Mouse (Mus musculus): ENCODE measurements at regions not wholly inside any gene's neighbourhood (a gene's known extent, or its start where the extent isn't known, plus 50 kb on each side); places are given as distances from the start of the nearest gene placed in this dataset.

DNA sequence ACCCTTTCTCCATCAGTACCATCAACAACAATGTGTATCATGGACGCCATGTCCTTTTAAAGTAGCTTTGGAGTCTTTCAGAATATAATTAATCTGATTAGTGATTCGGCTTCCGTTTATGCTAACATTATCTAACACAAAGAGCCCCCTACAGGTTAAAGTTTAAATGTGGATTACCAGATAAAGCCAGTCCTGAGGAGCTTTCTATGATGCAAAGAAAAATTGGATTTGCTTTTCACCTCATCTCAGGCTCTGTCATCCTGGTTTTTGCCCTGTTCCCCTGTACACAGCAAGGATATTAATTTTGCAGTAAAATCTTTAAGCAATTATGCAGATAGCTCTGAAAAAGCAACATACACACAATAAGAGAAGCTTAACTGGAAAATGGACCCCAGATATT is 412.7 kb upstream of the Tbc1d2b start:
- Histone ChIP-seq H3K27me3 (ENCODE audit: control insufficient read depth, insufficient read depth, low read length) (no peaks in the 10 kb centered on the region), H3K27ac (replicated peaks) (no peak overlapping the region), H3K4me2 (replicated peaks; ENCODE audit: low read depth) (no peak overlapping the region), H3K36me3 (ENCODE audit: control insufficient read depth, insufficient read depth, low read length) (no peaks in the 10 kb centered on the region), H3K4me3 (ENCODE audit: low read depth, low read length) (no peak overlapping the region), H3K4me1 (replicated peaks; ENCODE audit: control insufficient read depth, insufficient read depth) (no peaks in the 10 kb centered on the region), H3K9me3 (ENCODE audit: control insufficient read depth, low read length) (no peaks in the 10 kb centered on the region), H3K9ac (ENCODE audit: low read length) (no peak overlapping the region)
- no peak for DNase-seq (ENCODE audit: low spot score)
- ATAC-seq (ENCODE audit: low FRiP score, low TSS enrichment), result no peak
- 30% methylated on average over 3 of the region's 3 CpGs for WGBS
- TF ChIP-seq CTCF (IDR thresholded peaks at IDR 0.05; ENCODE audit: low read depth), result no peak
- TF ChIP-seq EP300 (optimal IDR thresholded peaks at IDR 0.05), result no peak

GRCm38 (mm10) chr9:90690066-90690465 is 419.5 kb upstream of the Tbc1d2b start:
- Histone ChIP-seq H3K9ac (ENCODE audit: low read length) (no peak overlapping the region), H3K27me3 (ENCODE audit: control insufficient read depth, insufficient read depth, low read length) (no peaks in the 10 kb centered on the region), H3K36me3 (ENCODE audit: control insufficient read depth, insufficient read depth, low read length) (no peaks in the 10 kb centered on the region), H3K4me3 (ENCODE audit: low read depth, low read length) (no peak overlapping the region), H3K4me2 (replicated peaks; ENCODE audit: low read depth) (no peak overlapping the region), H3K9me3 (ENCODE audit: control insufficient read depth, low read length) (no peaks in the 10 kb centered on the region), H3K27ac (replicated peaks) (no peak overlapping the region), H3K4me1 (replicated peaks; ENCODE audit: control insufficient read depth, insufficient read depth) (no peaks in the 10 kb centered on the region)
- WGBS, result 82% methylated on average over 12 of the region's 12 CpGs
- DNase-seq (ENCODE audit: low spot score) (no peak), ATAC-seq (ENCODE audit: low FRiP score, low TSS enrichment) (no peak)
- TF ChIP-seq CTCF (IDR thresholded peaks at IDR 0.05; ENCODE audit: low read depth), result no peak
- TF ChIP-seq EP300 (optimal IDR thresholded peaks at IDR 0.05), result no peak

DNA sequence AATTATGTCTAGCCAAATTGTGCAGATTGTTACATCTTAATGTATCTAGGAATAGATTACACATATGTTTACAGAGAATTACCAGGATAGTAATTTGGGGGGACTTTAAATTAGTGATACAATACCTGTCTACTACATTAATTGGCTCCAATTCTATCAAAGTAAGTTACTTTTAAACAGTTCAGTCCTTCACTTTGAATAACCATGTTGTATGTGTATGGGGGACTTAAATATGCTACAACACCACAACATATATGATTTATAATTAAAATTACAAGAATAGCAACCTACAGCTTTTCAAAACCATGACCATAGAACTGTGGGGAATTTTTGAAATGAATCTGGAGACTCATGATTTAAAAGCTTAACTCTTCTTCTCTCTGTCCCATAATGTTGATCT is 420.5 kb upstream of the Tbc1d2b start:
- no peak overlapping the region for H3K4me3 ChIP-seq (ENCODE audit: low read depth, low read length)
- H3K27me3 ChIP-seq (ENCODE audit: control insufficient read depth, insufficient read depth, low read length), result no peaks in the 10 kb centered on the region
- no peaks in the 10 kb centered on the region for H3K36me3 ChIP-seq (ENCODE audit: control insufficient read depth, insufficient read depth, low read length)
- no peaks in the 10 kb centered on the region for H3K9me3 ChIP-seq (ENCODE audit: control insufficient read depth, low read length)
- no peak overlapping the region for H3K4me2 ChIP-seq (replicated peaks; ENCODE audit: low read depth)
- DNase-seq (ENCODE audit: low spot score), result no peak
- H3K4me1 ChIP-seq (replicated peaks; ENCODE audit: control insufficient read depth, insufficient read depth), result no peaks in the 10 kb centered on the region
- H3K9ac ChIP-seq (ENCODE audit: low read length), result no peak overlapping the region
- H3K27ac ChIP-seq (replicated peaks), result no peak overlapping the region
- ATAC-seq (ENCODE audit: low FRiP score, low TSS enrichment), result no peak
- TF ChIP-seq CTCF (IDR thresholded peaks at IDR 0.05; ENCODE audit: low read depth) (no peak), EP300 (optimal IDR thresholded peaks at IDR 0.05) (no peak)

DNA sequence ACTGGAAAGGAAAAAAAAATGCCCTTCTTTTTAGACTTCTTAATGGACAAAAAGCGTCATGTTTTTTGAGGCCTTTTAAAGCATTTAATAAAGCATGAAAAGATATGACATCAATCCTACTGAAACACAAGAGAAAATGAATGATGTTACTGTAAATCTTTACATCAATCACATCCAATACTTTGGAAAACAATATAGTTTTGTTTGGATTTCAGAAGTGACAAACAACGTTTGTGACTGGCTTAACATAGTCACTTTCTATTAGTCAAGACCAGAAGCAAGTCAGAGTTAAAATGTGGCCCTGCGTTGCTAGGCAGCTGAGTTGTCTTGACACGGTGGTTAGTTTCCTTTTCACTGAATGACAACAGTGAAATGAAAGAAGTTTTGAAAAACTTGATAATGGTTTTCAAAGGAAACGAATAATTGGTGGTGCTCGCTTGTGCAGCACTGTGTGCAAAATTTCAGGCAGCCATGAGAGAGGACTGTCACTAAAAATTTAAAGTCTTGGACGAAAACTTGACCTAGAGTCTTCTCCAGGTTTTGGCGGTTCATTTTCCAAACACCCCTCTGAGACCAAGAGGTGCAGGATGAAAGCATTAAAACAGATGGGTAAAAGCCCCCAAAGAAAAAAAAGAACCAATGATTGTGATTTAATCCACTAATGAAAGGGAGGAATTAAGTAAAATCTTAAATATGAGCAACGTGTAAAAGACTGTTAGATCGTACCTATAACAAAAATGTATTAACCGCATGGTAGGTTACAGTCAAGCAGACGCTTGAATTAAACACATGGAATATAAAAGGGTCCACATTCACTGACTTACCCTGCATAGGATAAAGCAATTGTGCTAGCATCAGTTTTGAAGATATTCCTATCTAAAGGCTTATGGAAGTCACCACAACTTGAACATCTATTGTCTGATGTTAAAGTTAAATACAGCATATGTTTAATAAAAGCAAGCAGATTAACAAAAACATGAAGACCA is 421.4 kb upstream of the Tbc1d2b start:
- Histone ChIP-seq H3K9me3 (ENCODE audit: control insufficient read depth, low read length) (no peaks in the 10 kb centered on the region), H3K27ac (replicated peaks) (no peak overlapping the region), H3K4me3 (ENCODE audit: low read depth, low read length) (no peak overlapping the region), H3K4me1 (replicated peaks; ENCODE audit: control insufficient read depth, insufficient read depth) (no peaks in the 10 kb centered on the region), H3K4me2 (replicated peaks; ENCODE audit: low read depth) (no peak overlapping the region), H3K9ac (ENCODE audit: low read length) (no peak overlapping the region), H3K27me3 (ENCODE audit: control insufficient read depth, insufficient read depth, low read length) (no peaks in the 10 kb centered on the region), H3K36me3 (ENCODE audit: control insufficient read depth, insufficient read depth, low read length) (no peaks in the 10 kb centered on the region)
- DNase-seq (ENCODE audit: low spot score), result no peak
- 65% methylated on average over 12 of the region's 12 CpGs for WGBS
- TF ChIP-seq CTCF (IDR thresholded peaks at IDR 0.05; ENCODE audit: low read depth) (no peak), EP300 (optimal IDR thresholded peaks at IDR 0.05) (no peak)
- no peak for ATAC-seq (ENCODE audit: low FRiP score, low TSS enrichment)

DNA sequence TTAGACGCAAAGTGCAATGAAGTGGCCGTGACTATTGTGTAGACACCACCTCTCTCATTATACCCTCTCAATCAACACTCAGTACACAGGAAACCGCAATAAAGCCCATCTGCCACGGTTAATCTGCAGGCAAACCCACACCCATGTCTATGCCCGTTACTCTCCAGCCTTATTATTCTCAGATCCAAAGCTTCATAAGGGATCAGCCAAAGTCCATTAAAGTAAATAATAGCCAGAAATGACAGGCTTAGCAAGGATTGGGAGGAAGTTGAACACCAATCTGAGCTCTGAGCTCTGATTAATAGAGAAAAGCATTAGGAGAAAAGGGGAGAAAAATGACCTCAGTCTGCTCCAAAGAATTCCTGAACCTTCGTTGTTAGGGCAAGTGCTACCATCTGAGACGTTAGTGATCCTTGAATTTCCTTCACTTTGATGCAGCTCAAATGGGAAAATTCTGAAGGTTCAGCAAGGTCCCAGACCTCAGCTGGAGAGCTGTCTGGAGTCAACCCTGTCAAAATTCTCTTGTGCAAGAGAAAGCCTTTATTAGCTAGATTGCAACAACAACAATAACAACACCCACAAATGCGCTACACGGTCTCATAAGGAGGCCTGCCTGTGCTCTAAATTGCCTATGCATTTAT is 422.5 kb upstream of the Tbc1d2b start:
- no peaks in the 10 kb centered on the region for H3K36me3 ChIP-seq (ENCODE audit: control insufficient read depth, insufficient read depth, low read length)

More for the DNA sequence above, 422.5 kb upstream of the Tbc1d2b start:
- TF ChIP-seq CTCF (IDR thresholded peaks at IDR 0.05; ENCODE audit: low read depth) (no peak), EP300 (optimal IDR thresholded peaks at IDR 0.05) (no peak)
- Histone ChIP-seq H3K27me3 (ENCODE audit: control insufficient read depth, insufficient read depth, low read length) (no peaks in the 10 kb centered on the region), H3K4me1 (replicated peaks; ENCODE audit: control insufficient read depth, insufficient read depth) (no peaks in the 10 kb centered on the region), H3K4me3 (ENCODE audit: low read depth, low read length) (no peak overlapping the region), H3K4me2 (replicated peaks; ENCODE audit: low read depth) (no peak overlapping the region), H3K27ac (replicated peaks) (no peak overlapping the region), H3K9me3 (ENCODE audit: control insufficient read depth, low read length) (no peaks in the 10 kb centered on the region), H3K9ac (ENCODE audit: low read length) (no peak overlapping the region)
- ATAC-seq (ENCODE audit: low FRiP score, low TSS enrichment) (no peak), DNase-seq (ENCODE audit: low spot score) (no peak)
- 45% methylated on average over 9 of the region's 9 CpGs for WGBS

Data from stomach, postnatal 0 days (tissue).